Mouse (Mus musculus): ENCODE data around the gene Igsf21. TPM values are rescaled to one million over a fixed set of nuclear protein-coding genes. Genes with fewer than 3 reads are reported as not detected.

Igsf21 gene
- total RNA-seq, 4 experiments from 2014 or later, result 72.2 to 82.7 (median 76.7) TPM

DNA sequence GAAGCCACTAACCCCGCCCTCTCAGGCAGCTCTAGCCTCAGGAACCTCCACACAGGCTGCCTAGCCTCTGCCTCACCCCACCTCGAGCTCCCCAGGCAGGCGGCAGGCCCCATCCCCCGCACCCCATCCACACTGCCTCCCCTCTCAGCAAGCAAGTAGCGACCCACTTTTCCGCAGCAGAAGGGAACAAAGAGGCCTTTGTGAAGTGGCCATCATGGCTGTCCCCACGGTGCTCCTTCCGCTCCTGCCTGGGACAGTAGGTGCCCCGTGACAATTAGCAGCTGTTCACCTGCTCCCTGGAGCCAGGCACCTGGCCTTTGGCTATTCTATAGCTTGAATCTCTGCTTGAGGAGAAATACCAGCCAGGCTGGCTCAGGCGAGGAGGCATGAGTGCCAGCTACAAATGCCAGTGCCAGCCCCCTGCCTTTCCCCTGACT lies 9.3 kb downstream of the Igsf21 start:
- DNase-seq (ENCODE audit: low spot score in 2 of 2), result peak in 1 of 2 experiments; percentile 34

DNA sequence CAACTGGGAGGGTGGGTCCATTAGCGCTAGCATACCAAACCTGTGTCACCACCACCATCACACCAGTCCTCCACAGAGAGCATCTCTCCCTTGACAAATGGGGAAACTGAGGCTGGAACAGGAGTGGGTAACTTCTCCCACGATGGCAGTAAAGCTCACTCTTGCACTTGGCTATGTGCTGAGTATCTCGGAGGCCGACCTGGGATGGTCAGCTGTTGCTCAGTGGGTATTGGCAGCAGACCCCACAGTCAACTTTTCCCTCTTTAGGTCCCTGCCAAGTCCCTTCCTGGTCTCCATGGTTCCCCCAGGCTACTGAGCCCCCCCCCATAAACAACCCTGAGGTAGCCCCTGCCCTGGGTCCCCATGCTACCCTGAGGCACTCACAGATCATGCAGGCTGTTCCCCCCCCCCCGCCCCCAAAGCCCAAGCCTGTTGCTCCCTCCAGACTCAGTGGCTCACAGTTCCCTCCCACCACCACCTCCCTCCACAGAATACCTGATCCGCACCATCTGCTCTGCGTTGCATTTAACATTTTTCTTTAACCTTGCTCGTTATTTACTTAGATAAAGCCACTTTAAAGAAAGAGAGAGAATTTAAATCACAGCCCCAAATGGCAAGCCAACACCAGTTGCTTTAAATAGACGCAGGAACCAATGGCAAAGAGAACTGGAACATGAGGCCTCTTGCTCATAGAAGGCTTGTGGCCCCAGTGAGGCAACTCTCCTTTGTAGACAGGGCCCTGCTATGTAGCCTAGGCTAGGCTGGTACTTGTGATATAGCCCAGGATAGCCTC lies 11.0 kb downstream of the Igsf21 start:
- DNase-seq (ENCODE audit: low spot score in 2 of 2), result no peak

DNA sequence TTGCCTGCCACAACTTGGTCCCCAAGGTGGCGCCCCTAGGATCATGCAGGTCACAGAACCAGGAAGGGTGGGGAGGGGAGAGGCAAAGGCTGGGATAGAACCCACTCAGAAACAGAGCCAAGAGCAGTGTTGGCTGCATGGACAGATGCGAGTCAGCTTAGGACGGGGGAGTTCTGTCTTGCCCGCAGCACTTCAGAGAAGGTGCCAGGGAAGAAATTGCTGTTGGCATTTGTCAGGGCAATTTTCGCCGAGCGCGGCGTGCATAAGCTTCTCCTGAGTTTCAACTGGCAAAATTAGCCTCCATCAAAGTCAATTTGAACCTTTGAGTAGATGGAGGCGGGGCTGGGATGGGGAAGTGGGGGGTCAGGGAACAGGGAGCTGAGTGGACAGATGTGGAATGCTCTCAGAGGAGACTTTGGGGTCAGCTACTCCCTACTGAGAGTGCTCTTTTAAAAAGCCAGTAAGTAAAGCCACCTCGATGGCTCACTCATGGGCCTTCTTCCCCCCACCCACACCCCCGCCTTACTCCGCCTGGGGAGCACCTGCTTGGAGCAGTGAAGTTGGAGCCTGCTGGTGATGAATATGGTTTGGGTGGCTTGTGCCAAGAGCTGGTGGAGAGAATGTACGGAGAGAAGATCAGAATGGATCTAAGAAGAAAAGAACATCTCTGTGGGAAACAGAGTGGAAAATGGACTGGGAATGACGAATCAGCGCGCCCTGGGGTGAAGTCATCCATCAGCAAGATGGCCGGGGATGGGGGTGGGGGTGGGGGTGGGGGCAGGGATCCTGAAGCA lies 12.0 kb downstream of the Igsf21 start:
- DNase-seq (ENCODE audit: low spot score in 2 of 2), result peak in 1 of 2 experiments; percentile 50

DNA sequence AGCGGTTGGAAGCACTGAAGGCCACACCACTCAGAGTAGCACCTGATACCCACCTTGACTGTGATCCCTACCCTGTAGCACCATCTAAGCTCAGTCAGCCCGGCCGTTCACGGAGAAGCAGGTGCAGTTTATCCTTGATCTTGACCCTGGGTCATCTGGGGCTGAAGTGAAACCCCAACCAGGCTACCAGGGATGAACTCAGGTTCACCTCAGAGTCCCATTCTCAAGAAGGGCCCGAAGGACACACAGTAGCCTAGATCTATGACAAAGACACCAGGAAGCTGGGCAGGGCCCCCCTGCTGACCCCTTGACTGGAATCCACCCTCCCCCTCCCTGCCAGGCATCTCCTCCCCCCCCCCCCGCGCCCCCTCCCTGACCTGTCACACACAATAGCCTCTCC lies 18.7 kb downstream of the Igsf21 start:
- DNase-seq (ENCODE audit: low spot score in 2 of 2), result no peak

DNA sequence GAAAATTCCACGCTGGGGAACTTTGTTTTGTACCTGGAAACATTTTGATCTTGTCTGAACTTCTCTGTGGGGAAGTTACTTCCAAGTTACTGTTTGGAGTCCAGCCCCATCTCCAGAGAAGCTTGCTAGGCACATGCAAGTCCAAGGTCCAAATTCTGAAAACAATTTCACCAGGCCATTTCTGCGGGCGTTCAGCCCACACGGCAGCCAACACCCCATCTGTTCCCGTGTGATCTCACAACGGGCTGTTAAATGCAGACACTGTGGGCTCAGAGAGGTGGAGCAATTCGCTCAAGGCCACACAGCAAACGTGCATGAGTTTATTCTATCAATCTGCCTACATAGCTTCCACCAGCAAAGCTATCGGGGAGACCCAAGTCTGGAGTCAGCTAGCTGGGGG lies 21.4 kb downstream of the Igsf21 start:
- DNase-seq (ENCODE audit: low spot score in 2 of 2), result no peak

DNA sequence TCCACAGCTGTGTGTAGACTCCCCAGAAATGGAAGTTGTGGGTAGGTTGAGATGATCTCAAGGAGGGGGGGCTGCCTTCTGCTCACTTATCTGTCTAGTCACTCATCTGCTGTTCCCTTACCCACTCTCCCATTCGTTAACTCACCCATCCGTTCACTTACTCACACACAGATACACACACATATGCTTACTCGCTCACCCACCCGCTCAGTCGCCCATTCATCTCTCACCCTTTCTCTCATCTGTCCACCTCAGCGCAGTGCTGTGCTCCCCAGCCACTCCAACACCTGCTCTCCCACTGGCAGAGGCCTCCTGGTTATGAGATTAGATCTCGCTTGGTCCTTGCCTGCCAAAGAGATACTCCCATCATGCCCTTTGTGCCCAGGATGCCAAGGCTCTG lies 22.1 kb downstream of the Igsf21 start:
- DNase-seq (ENCODE audit: low spot score in 2 of 2), result peak in 1 of 2 experiments; percentile 63

DNA sequence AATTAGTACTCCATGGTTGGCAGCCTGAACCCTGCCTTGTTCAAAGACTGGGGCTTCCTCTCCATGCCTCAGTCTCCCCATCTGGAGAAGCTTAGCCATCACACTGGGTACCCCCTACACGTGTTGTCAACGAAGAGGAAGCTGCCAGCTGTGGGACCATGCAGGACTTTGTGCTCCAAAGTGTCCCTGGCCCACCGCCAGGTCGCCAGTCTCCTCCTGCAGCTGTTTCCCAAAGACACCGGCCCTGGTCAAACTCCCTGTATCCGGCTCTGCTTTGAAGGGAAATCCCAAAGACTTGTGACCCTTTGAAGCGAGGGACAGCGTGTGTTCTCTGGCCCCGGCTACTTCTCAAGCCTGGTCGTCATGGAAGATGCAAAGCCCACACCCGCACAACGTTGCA lies 23.5 kb downstream of the Igsf21 start:
- DNase-seq (ENCODE audit: low spot score in 2 of 2), result no peak

DNA sequence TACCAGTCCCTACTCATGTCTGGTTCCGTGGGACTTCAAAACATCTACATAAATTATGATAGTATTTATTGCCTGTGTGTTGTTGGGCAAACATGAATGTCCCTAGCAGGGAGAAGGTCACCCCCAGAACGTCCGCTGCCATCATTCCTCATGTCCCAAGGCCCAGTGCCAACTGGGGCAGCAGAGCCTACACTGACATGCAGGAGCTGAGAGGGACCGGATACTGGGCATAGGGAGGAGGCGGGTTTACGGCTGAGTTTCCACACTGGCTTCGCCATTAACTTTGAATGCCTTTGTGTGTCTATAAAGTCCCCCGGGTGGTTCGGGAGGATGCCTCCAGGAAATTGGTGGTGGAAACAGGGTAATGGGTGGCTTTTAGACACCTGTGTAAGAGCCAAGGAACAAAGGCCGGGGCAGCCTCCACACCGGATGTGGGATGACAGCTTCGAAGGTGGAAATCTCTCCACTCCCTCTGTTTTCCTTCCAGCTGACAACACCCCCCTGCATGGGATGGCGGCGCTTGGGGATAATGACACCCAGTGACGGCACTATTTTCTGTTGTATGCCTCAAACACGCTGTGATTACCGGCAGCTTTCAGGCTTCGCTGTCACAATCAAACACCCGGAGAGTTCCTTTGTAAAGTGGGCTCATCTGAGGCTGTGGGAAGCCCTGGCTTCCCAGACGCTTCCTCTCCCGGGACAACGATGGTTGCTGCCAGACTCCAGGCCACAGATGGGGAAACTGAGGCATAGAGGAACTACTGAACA lies 26.1 kb downstream of the Igsf21 start:
- no peak for DNase-seq (ENCODE audit: low spot score in 2 of 2)

DNA sequence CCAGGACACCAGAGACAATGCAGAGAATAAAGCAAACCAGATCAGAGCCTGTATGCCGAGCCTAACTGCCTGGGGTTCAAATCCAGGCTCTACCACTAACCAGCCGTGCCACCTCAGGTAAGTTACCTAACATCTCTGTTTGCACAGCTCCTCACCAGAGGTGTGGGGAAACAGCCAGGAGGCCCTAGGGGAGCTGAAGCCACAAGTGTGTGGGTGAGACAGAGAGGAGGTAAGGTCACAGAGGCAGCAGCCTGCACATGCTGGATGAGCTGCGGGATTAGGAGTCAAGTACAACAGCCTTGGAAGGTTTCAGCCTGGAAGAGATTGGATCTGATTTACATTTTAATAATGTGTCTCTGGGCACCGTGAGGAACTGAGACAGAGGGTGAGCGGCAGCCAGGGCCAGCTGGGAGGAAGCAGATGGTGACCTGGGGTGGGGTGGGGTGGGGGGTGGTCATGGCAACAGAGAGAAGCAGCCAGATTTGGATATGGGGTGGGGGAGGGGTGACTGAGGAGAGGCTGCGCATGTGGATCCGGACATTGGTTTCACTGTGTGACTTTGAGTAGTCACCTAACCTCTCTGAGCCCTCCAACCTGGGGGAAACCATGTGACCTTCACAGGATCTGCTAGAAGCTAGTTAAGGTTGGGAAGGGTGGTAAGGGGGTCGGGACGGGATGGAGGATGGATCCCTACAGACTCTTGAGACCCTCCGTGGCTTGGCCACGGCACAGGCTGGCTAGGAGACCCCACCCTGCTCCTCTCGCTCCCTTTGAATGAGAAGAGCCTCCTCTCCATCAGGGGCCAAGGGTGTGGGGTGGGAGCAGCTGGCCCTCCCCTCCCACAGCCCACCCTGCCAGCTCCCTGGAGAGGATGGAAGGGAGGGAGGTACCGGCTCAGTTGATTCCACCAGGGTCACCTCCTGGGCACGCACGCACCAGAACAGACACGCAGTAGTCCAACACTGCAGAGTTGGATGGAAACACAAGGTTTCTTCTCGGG lies 27.4 kb downstream of the Igsf21 start:
- no peak for DNase-seq (ENCODE audit: low spot score in 2 of 2)

DNA sequence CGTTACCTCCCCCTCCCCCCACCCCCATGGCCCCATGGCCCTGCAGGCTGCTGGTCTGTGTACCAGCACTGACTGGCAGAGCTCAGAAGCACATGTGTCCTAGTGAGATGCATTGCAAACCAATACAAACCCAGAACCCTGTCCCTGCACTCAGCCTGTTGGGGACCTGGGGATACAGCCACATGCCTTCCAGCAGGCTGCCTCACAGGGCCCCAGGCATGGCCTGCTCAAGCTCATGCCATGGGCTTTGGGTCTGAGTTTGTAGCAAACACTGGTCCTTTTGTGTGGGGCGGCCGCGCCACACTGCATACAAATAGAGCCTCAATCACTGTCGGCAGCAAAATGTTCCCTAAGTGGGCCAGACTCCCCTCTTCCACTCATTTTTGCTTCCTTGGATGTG lies 28.2 kb downstream of the Igsf21 start:
- no peak for DNase-seq (ENCODE audit: low spot score in 2 of 2)

DNA sequence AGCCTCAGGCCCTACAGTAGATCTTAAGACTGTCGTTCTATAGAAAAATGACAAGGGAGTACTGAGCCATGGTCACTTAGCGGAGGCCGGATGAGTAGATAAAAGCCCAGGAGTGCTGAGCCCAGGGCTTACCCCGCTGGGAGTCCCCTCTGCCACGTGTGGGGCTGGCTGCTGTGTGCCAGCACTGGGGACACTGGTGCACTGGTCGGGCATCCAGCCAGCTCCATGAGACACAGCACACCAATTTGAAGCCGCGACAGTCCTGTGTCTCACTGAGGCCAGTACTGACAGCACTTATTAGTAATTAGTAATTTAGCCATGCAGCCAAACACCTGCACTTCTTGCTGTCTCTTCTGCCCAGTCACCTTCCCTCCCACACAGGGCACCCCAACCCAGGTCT lies 28.6 kb downstream of the Igsf21 start:
- DNase-seq (ENCODE audit: low spot score in 2 of 2), result no peak

DNA sequence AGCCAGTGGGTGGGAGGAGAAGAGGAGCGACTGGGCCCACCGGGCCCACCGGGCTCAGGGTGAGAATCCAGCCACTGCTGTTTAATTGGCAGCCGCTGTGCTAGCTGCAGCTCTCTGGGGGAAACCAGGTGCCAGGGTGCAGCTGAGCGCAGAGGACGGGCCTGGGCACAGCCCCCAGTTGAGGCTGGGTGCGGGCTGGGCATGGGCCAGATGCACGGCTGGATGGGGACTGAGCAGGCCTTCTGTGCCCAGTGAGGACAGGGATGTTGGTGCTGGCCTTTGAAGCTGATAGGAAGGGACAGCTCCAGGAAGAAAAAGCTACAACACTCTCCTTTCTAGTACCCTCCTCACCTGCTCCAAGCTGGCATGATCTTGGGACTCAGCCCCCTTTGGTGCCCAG lies 30.5 kb downstream of the Igsf21 start:
- DNase-seq (ENCODE audit: low spot score in 2 of 2), result no peak

DNA sequence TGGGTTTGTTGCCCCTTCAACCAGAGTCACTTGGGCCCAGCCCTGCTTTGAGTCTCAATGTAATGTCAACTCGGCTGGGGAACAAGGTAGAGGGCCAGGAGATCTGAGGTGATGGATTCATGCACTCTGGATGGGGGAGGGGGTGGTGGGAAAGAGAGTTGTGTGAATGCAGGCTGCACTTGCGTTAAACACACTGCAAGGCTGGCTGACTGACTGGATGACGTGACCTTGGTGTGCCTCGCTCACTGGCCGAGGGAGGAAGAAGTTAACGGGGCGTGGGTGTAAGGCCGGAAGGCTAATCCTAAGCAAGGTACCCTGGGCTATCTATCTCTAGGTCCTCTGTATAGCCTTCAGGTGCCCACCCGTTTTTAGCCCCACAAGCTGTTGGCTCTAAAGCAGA lies 31.4 kb downstream of the Igsf21 start:
- no peak for DNase-seq (ENCODE audit: low spot score in 2 of 2)

DNA sequence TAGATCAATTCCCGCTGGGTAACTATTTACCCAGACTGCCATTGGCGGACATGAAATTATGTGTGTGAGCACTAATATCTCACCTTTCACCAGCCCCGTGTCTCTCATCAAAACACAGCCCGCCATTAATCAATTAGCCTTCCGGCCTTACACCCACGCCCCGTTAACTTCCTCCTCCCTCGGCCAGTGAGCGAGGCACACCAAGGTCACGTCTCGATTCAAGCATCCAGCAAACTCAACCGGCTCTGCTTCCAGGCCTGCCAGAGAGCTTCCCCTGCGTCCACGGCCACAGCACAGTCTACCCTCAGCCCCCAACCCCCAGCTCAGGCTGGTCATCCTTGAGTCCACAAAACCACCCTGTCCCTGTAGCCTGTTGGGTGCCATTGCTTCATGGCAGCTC lies 32.2 kb downstream of the Igsf21 start:
- DNase-seq (ENCODE audit: low spot score in 2 of 2), result no peak

DNA sequence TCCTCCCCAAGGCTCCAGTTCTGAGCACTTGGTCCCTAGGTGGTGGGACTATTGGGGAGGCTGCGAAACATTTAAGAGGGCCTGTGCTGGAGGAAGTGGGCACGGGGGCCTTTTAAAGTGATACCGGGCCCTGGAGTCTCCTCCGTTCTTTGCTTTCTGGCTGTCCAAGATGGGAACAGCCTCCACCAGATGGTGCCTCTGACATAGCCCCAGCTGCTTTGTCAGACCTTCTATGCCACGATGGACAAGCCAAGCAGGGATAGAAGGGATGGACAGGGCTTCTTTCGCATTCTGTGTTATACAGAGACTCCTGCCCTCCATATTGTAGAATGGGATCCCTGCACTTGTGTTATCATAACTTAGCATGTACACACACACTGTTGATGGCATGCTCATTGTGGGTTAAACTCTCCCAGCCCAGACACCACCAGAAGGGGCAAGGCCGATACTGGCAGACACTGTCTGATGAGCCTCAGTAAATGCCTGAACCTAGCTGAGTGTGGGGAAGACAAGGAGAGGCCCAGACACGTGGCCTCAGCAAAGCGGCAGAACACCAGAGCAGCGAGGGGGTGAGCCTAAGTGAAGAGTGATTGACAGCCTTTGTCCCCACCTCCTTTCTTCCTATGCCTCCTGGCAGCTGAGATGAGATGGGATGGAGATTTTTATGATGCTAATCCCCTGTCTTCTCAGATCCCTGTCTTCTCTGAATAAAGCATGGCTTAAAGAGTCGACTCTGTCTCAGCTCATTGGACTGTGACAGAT lies 36.3 kb downstream of the Igsf21 start:
- DNase-seq (ENCODE audit: low spot score in 2 of 2), result no peak

DNA sequence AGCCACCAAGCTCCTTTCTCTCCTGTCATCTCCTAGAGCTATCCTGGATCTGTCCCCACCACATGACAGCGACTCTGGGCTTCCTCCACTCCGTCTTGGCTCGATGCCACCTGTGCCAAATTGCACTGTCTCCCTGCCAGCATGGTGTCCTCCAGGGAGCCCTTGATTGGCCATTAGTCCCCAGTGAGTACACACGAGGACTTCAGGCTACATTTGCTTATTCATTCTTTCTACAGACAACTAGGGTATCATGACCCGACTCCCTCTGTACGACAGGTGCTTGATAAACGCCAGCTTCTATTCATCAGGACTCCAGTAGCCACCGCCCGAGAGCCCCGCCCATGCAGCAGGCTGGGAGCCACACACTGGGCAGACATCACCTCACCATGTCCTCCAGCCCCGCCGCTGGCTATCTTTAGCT lies 40.8 kb downstream of the Igsf21 start:
- DNase-seq (ENCODE audit: low spot score in 2 of 2), result peak in 1 of 2 experiments; percentile 54

DNA sequence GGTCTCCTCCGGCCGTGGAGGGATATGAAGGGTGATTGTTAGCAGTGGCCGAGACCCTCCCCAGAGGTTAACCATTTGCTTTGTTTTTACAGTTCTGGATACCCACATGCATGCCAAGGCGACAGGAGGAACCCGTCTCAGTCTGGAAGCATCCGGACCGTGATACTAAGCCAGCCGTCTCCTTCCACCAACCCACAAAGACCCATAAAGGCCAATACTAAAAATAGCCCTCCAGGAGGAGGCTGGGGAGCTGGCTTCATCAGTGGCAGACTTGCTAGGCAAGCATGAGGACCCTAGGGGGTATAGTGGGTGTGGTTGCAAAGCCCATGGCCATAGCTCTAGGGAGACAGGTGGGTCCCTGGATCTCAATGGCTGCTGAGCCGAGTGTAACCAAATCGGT lies 41.8 kb downstream of the Igsf21 start:
- DNase-seq (ENCODE audit: low spot score in 2 of 2), result no peak

DNA sequence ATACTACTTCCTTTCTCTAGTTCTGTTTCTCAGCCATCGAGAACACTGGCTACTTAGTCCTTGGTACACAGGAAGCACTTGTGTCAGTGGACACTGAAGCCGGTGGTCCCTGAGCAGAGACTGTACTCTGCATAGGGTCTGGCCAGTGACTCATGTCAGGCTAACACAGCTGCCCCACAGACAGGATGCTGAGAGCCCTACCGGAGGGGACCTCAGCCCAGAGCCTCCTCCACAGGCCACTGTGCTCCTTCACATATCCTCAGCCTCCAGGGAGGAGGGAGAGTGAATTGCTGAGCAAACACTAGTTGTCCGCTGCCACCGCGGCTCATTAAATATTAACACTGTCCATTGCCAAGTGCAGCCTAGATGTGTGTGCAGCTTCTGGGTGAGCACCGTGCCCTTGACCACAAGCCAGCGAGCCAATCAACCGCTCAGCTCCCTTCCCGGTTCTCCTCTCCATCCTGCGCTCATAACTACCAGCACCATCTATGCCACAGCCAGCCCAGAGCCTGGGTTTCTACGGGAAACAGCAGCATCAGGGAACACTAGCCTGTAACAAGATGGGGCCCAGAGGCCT lies 42.8 kb downstream of the Igsf21 start:
- DNase-seq (ENCODE audit: low spot score in 2 of 2), result no peak

DNA sequence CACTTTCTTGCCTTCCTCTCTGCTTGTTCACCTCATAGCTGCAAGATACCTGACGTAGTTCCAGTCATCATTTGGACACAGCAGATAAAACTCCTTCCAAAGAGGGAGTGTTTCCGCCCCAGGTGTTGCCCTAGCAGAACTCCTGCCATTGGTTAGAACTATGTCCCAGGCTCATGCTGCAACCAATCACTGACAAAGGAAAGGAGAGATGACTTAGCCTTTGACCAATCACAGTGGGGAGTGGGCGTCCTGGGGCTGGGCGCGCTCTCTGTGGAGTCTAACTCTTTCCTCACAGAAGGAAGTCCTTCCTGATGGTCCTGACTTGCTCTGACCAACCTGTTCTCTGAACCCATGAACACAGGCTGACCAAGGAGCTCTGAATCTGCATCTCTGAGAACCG lies 44.4 kb downstream of the Igsf21 start:
- no peak for DNase-seq (ENCODE audit: low spot score in 2 of 2)

DNA sequence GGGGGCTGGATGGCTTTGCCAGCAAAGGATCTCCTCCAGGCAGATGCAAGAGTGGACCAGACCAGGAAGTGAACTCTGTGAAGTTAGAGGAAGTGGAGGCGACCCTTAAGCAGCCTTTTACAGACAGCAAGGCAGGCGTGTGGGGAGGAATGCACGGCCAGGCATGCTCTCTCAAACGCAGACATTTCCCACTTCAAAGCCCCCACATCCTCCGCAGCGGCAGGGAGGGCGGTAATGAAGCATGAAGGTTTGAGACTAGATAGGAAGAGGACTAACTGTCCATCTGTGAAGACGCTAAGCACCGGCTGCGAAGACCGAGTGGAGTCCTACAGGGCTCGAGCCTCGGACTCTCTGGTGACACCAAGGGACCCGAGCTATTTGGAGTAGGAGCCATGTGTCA lies 46.3 kb downstream of the Igsf21 start:
- DNase-seq (ENCODE audit: low spot score in 2 of 2), result no peak

Data from left cerebral cortex, adult 8-10 months (tissue).